Mouse (Mus musculus) liver, embryonic 15.5 days (tissue): Measurements from ENCODE around the gene 6820408C15Rik. TPM values are rescaled to one million over a fixed set of nuclear protein-coding genes. Genes with fewer than 3 reads are reported as not detected.

Experiments
- ATAC-seq: fragments of 200-750 bp; cut with Nextera tagmentation; 2 replicates; pipeline ENCODE4 v1.8.0; 2017; ENCODE audit warnings: moderate number of reproducible peaks, mild to moderate bottlenecking, moderate library complexity; ENCODE audit not compliant: insufficient read depth
- H3K27ac ChIP-seq: fragments of 300-500 bp; sonication (generic); replicated peaks from 2 replicates; pipeline ENCODE4 v1.5.1; 2015; ENCODE audit warnings: mild to moderate bottlenecking, inconsistent platforms
- H3K27me3 ChIP-seq: fragments of 300-500 bp; sonication (generic); 2 replicates; pipeline ENCODE4 v1.6.1; 2015; ENCODE audit warnings: mild to moderate bottlenecking, inconsistent platforms
- H3K36me3 ChIP-seq: fragments of 300-500 bp; sonication (generic); replicated peaks from 2 replicates; pipeline ENCODE4 v1.6.1; 2015; ENCODE audit warnings: moderate library complexity, mild to moderate bottlenecking, inconsistent platforms
- H3K4me1 ChIP-seq: fragments of 300-500 bp; sonication (generic); replicated peaks from 2 replicates; pipeline ENCODE4 v1.6.1; 2015; ENCODE audit warnings: inconsistent platforms
- H3K4me2 ChIP-seq: fragments of 300-500 bp; sonication (generic); 2 replicates; pipeline ENCODE4 v1.6.1; 2015; ENCODE audit warnings: moderate library complexity, mild to moderate bottlenecking, inconsistent platforms
- H3K4me3 ChIP-seq: fragments of 300-500 bp; sonication (generic); replicated peaks from 2 replicates; pipeline ENCODE4 v1.5.1; 2015; ENCODE audit warnings: mild to moderate bottlenecking, inconsistent platforms
- H3K9ac ChIP-seq: fragments of 300-500 bp; sonication (generic); 2 replicates; pipeline ENCODE4 v1.6.1; 2015; ENCODE audit warnings: moderate library complexity, mild to moderate bottlenecking, inconsistent platforms
- H3K9me3 ChIP-seq: fragments of 300-500 bp; sonication (generic); replicated peaks from 2 replicates; pipeline ENCODE4 v1.6.1; 2016; ENCODE audit warnings: inconsistent platforms
- WGBS: fragments of 180-500 bp; shearing (Covaris S2); methylation state at CpG from one replicate; pipeline ENCODE4 v1.1.7; 2015; ENCODE audit warnings: mixed read lengths; ENCODE audit not compliant: insufficient replicate concordance; 5-methylcytosine and 5-hydroxymethylcytosine counted together
- polyA plus RNA-seq: library from polyadenylated mRNA; unstranded; fragments of >200 nt; fragmentation: Nextera tagmentation; extraction: Ambion mirVana; gene quantifications from 2 replicates; pipeline ENCODE4 v1.2.1, GENCODE M21; 2015

Gene 6820408C15Rik
- polyA plus RNA-seq: 0.13 and 0.20 TPM in 2 replicates

DNA sequence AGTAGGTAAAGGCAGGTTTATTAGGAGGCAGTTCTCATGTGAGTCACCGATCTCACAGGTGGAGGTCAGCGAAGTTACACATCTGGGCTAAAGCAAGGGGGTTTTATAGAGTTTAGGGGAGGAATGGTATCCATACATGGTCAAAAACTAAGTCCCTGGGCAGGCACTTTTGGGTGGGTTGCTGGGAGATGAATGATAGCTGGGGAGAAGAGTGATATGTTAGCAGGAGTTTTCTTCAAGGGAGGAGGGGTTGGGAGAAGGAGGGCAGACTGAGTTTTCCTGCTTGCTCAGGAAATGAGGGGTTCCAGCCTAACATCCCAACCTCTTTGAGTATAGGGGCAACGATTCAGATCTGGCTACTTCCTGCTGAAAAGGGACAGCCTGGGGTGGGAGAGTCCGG, at the start of gene 6820408C15Rik:
TSS of gene 6820408C15Rik (plus strand) at position 301 of the 400 bp plus-strand sequence.
- Histone ChIP-seq H3K4me2 (peak within 1 kb of the TSS; percentile 94), H3K4me3 (peak within 1 kb of the TSS; percentile 76), H3K27me3 (no peaks in the 10 kb centered on the region), H3K36me3 (no peaks in the 10 kb centered on the region), H3K27ac (peak within 1 kb of the TSS; percentile 90), H3K9ac (peak within 1 kb of the TSS; percentile 79), H3K9me3 (0 out of 2 replicates have a peak, but pooled peaks cover 3% of the 10 kb centered on the region), H3K4me1 (peaks cover 47% of the 10 kb centered on the region)
- WGBS: 32% methylated on average over 4 of the region's 4 CpGs
- no peak for ATAC-seq

- no peak for ATAC-seq
- no peak overlapping the region for H3K9ac ChIP-seq
- H3K9me3 ChIP-seq: no peaks in the 10 kb centered on the region
- no peak overlapping the region for H3K27ac ChIP-seq
- H3K27me3 ChIP-seq: peaks cover 35% of the 10 kb centered on the region; the same call in 1 of the 2 replicates
- H3K4me3 ChIP-seq: no peak overlapping the region
- no peaks in the 10 kb centered on the region for H3K36me3 ChIP-seq
- no peak overlapping the region for H3K4me2 ChIP-seq
- peaks cover 10% of the 10 kb centered on the region for H3K4me1 ChIP-seq
- WGBS: 63% methylated on average over 5 of the region's 5 CpGs
Measured at GRCm38 (mm10) chr2:152367917-152368316, 47.5 kb upstream of the 6820408C15Rik start.

DNA sequence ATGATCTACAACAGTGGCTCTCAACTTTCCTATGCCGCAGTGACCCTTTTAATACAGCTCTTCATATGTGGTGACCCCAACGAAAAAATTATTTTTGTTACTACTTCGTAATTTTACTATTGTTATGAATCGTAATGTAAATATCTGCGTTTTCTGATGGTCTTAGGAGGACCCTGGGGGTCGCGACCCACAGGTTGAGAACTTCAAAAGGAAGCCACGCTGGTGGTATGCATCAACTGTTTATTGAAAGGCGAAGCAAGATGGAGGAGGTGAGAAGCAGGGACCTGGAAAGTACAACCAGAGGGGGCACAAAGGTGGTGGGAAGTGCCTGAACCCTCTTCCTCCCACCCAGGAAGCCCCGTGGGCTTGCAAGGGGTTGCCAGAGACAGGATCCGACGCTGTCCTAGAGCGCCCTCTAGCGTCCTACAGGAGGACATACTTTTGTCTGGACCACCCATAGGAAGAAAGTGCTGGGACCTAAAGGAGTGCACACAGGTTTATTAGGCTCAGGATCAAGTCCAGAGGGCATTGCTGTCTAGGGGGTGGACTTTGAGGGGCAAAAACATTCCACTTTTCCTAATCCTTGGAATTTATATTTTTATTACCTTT, 46.8 kb upstream of the 6820408C15Rik start:
- Histone ChIP-seq H3K4me2 (no peak overlapping the region), H3K27me3 (peaks cover 42% of the 10 kb centered on the region; the same call in 1 of the 2 replicates), H3K36me3 (no peaks in the 10 kb centered on the region), H3K4me3 (no peak overlapping the region), H3K27ac (no peak overlapping the region), H3K9ac (no peak overlapping the region), H3K9me3 (no peaks in the 10 kb centered on the region), H3K4me1 (peaks cover 11% of the 10 kb centered on the region)
- ATAC-seq: no peak
- WGBS: 24% methylated on average over 14 of the region's 14 CpGs

GRCm38 (mm10) chr2:152372104-152372503, 43.3 kb upstream of the 6820408C15Rik start:
- Histone ChIP-seq H3K4me3 (no peak overlapping the region), H3K4me2 (no peak overlapping the region), H3K36me3 (no peaks in the 10 kb centered on the region), H3K4me1 (peaks cover 15% of the 10 kb centered on the region), H3K9me3 (no peaks in the 10 kb centered on the region), H3K9ac (no peak overlapping the region), H3K27me3 (peaks cover 76% of the 10 kb centered on the region), H3K27ac (no peak overlapping the region)
- ATAC-seq: no peak
- 54% methylated on average over 7 of the region's 7 CpGs for WGBS

GRCm38 (mm10) chr2:152372661-152373060, 42.7 kb upstream of the 6820408C15Rik start:
- Histone ChIP-seq H3K27ac (no peak overlapping the region), H3K27me3 (peaks cover 81% of the 10 kb centered on the region), H3K4me1 (peaks cover 15% of the 10 kb centered on the region), H3K36me3 (no peaks in the 10 kb centered on the region), H3K9ac (no peak overlapping the region), H3K4me2 (no peak overlapping the region), H3K9me3 (no peaks in the 10 kb centered on the region), H3K4me3 (no peak overlapping the region)
- no peak for ATAC-seq
- WGBS: 42% methylated on average over 4 of the region's 4 CpGs

DNA sequence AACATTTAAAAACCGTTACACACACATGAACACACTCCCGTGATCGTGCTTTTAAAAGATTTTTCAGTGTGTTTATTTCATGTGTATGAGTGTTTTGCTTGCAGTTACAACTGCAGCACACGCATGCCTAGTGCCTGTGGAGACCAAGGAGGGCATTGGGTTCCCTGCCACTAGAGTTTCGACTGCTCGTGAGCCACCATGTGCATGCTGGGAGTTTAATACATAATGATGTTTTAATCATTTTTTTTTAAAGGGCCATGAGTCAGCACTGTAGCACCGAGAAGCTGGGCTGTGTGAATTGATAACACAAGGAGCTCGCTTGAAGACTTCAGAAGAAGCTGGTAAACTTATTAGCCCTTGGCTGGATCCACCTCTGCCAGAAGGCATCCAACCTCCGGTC, 41.8 kb upstream of the 6820408C15Rik start:
- peaks cover 83% of the 10 kb centered on the region for H3K27me3 ChIP-seq

GRCm38 (mm10) chr2:152375652-152376344, 39.6 kb upstream of the 6820408C15Rik start:
- Histone ChIP-seq H3K4me3 (no peak overlapping the region), H3K9ac (no peak overlapping the region), H3K36me3 (no peaks in the 10 kb centered on the region), H3K27me3 (peaks cover 68% of the 10 kb centered on the region), H3K9me3 (no peaks in the 10 kb centered on the region), H3K27ac (no peak overlapping the region), H3K4me2 (no peak overlapping the region), H3K4me1 (peaks cover 10% of the 10 kb centered on the region; the same call in 1 of the 2 replicates)
- 7% methylated on average over 21 of the region's 21 CpGs for WGBS
- ATAC-seq: no peak

More for the DNA sequence above, 41.8 kb upstream of the 6820408C15Rik start:
- H3K27ac ChIP-seq: no peak overlapping the region
- peaks cover 15% of the 10 kb centered on the region for H3K4me1 ChIP-seq
- H3K9me3 ChIP-seq: no peaks in the 10 kb centered on the region
- no peak overlapping the region for H3K4me2 ChIP-seq
- no peak overlapping the region for H3K4me3 ChIP-seq
- H3K36me3 ChIP-seq: no peaks in the 10 kb centered on the region
- ATAC-seq: no peak
- WGBS: 51% methylated on average over 9 of the region's 9 CpGs
- no peak overlapping the region for H3K9ac ChIP-seq

- H3K36me3 ChIP-seq: no peaks in the 10 kb centered on the region
- no peak within 1 kb of the TSS for H3K4me2 ChIP-seq
- no peak within 1 kb of the TSS for H3K9ac ChIP-seq
- no peaks in the 10 kb centered on the region for H3K9me3 ChIP-seq
- ATAC-seq: no peak
- H3K27ac ChIP-seq: no peak within 1 kb of the TSS
- H3K4me1 ChIP-seq: peaks cover 10% of the 10 kb centered on the region; the same call in 1 of the 2 replicates
- H3K27me3 ChIP-seq: peaks cover 63% of the 10 kb centered on the region
- WGBS: 7% methylated on average over 16 of the region's 16 CpGs
- no peak within 1 kb of the TSS for H3K4me3 ChIP-seq
Measured at GRCm38 (mm10) chr2:152376345-152376741, 39.0 kb upstream of the 6820408C15Rik start, which contains the start of gene Nrsn2. TSS of gene Nrsn2 (minus strand) at chr2:152376638.

DNA sequence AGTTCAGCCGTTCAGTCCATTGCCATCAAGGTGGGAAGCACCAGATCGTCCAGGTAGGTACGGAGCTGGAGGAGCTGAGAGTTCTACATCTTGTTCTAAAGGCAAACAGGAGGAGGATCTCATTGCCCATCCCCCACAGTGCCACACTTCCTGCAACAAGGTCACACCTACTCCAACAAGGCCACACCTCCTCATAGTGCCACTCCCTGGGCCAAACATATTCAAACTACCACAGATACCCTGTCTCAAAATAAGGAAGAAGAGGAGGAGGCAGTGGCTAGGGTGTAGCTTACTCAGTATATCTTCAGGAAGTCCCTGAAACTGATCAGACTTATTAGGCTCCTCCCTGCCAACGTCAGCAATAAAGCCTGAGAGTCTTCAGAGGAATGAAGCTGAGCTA, 31.2 kb upstream of the 6820408C15Rik start:
- Histone ChIP-seq H3K4me1 (no peaks in the 10 kb centered on the region), H3K4me2 (no peak overlapping the region), H3K4me3 (no peak overlapping the region), H3K9me3 (no peaks in the 10 kb centered on the region), H3K27ac (no peak overlapping the region), H3K9ac (no peak overlapping the region), H3K27me3 (no peaks in the 10 kb centered on the region), H3K36me3 (no peaks in the 10 kb centered on the region)
- no peak for ATAC-seq
- WGBS: 69% methylated on average over 4 of the region's 4 CpGs

GRCm38 (mm10) chr2:152392786-152393185, 22.6 kb upstream of the 6820408C15Rik start:
- Histone ChIP-seq H3K27ac (no peak overlapping the region), H3K4me3 (no peak overlapping the region), H3K4me2 (no peak overlapping the region), H3K9me3 (no peaks in the 10 kb centered on the region), H3K9ac (no peak overlapping the region), H3K36me3 (no peaks in the 10 kb centered on the region), H3K4me1 (peaks cover 42% of the 10 kb centered on the region), H3K27me3 (no peaks in the 10 kb centered on the region)
- WGBS: 21% methylated on average over 3 of the region's 3 CpGs
- no peak for ATAC-seq

DNA sequence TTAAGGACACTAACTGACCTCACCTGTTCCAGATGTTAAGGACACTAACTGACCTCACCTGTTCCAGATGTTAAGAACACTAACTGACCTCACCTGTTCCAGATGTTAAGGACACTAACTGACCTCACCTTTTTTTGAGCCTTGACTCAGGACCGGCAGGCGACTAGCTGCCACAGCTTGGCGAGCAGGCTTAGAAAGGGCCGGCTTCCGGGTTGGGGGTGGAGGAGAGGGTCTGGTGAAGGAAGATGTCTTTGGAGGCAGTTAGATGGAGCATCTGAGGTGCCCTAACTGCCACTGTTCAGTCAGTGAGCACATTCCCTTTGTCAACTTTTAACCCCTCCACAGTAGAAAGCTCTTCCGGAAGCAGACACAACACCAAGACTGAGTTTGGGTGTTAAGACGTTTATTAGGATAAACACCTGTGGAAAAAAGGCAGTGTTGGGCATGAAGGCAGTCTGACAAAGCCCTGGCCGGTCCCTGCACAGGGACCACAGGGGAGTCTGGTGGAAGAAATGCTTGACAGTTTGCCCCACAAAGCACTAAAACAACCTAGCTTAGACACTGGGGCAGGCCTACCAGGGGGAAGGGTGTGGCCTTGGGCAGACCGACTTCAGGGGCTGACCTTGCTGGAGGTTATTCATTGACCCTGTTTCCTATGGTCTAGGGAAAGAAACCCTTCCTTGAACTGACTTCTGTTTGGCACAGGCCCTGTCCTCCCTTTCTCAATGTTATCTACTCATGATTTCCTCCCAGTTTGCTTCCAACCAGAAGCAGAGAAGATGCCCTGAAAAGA, 22.0 kb upstream of the 6820408C15Rik start:
- no peak overlapping the region for H3K9ac ChIP-seq
- no peak overlapping the region for H3K4me3 ChIP-seq
- peaks cover 46% of the 10 kb centered on the region for H3K4me1 ChIP-seq
- no peaks in the 10 kb centered on the region for H3K27me3 ChIP-seq
- no peak overlapping the region for H3K4me2 ChIP-seq
- H3K27ac ChIP-seq: no peak overlapping the region; the same call in 1 of the 2 replicates
- no peak for ATAC-seq
- WGBS: 59% methylated on average over 9 of the region's 9 CpGs
- H3K9me3 ChIP-seq: no peaks in the 10 kb centered on the region
- no peaks in the 10 kb centered on the region for H3K36me3 ChIP-seq
